Mouse (Mus musculus): ENCODE results near the gene Kif6. TPM values are rescaled to one million over a fixed set of nuclear protein-coding genes. Genes with fewer than 3 reads are reported as not detected.

Kif6 gene
- polyA plus RNA-seq, 1 experiment from 2014 or later: 4.7 TPM

- Histone ChIP-seq H3K36me3 (no peaks in the 10 kb centered on the region), H3K9me3 (no peaks in the 10 kb centered on the region), H3K27ac (no peak overlapping the region), H3K27me3 (no peaks in the 10 kb centered on the region), H3K4me2 (no peak overlapping the region), H3K4me1 (no peaks in the 10 kb centered on the region), H3K4me3 (no peak overlapping the region), H3K9ac (no peak overlapping the region)
- 44% methylated on average over 8 of the region's 8 CpGs for WGBS
- ATAC-seq (ENCODE audit: borderline replicate concordance, extremely low read depth, low FRiP score, low TSS enrichment): no peak
Measured at GRCm38 (mm10) chr17:49633041-49633440, 18.1 kb downstream of the Kif6 start.

- Histone ChIP-seq H3K9me3 (no peaks in the 10 kb centered on the region), H3K27ac (peak overlapping the region; percentile 87), H3K4me1 (peaks cover 9% of the 10 kb centered on the region; the same call in 1 of the 2 replicates), H3K4me3 (no peak overlapping the region), H3K27me3 (no peaks in the 10 kb centered on the region), H3K9ac (no peak overlapping the region), H3K4me2 (peak overlapping the region; percentile 17; the same call in 1 of the 2 replicates), H3K36me3 (no peaks in the 10 kb centered on the region)
- 54% methylated on average over 6 of the region's 6 CpGs for WGBS
- ATAC-seq (ENCODE audit: borderline replicate concordance, extremely low read depth, low FRiP score, low TSS enrichment): peak; percentile 55; the same call in 1 of the 2 replicates
Measured at GRCm38 (mm10) chr17:49641903-49642302, 27.0 kb downstream of the Kif6 start.

DNA sequence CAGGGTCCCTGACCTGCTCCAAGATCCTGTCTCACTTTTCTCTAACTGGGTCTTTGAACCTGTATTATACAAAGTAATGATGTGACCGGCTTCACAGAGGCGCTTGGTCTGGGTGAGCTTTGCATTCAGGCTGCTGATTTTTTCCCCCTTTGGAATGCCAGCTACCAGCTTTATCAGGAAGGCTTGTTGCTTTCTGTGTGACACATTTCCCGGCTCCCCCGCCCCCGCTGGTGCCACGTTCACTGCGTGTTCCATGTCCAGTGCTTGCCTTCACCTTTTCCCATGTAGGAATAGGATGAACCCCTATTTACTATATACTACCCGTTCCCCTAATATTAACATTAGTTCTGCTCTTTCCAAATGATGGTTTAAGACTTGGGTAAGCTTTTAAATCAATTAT is 27.4 kb downstream of the Kif6 start:
- no peak for ATAC-seq (ENCODE audit: borderline replicate concordance, extremely low read depth, low FRiP score, low TSS enrichment)
- no peak overlapping the region for H3K9ac ChIP-seq
- H3K9me3 ChIP-seq: no peaks in the 10 kb centered on the region
- H3K4me1 ChIP-seq: peaks cover 9% of the 10 kb centered on the region; the same call in 1 of the 2 replicates
- no peaks in the 10 kb centered on the region for H3K27me3 ChIP-seq
- 75% methylated on average over 8 of the region's 8 CpGs for WGBS
- peak overlapping the region; percentile 87 for H3K27ac ChIP-seq
- H3K4me2 ChIP-seq: 0 out of 2 replicates have a peak overlapping the region, but pooled peaks have one; percentile 17
- no peak overlapping the region for H3K4me3 ChIP-seq
- no peaks in the 10 kb centered on the region for H3K36me3 ChIP-seq

- no peak overlapping the region for H3K4me2 ChIP-seq
- no peaks in the 10 kb centered on the region for H3K36me3 ChIP-seq
- peak overlapping the region; percentile 87 for H3K27ac ChIP-seq
- no peak for ATAC-seq (ENCODE audit: borderline replicate concordance, extremely low read depth, low FRiP score, low TSS enrichment)
- H3K9ac ChIP-seq: no peak overlapping the region
- H3K9me3 ChIP-seq: no peaks in the 10 kb centered on the region
- peaks cover 9% of the 10 kb centered on the region; the same call in 1 of the 2 replicates for H3K4me1 ChIP-seq
- WGBS: 88% methylated on average over 11 of the region's 11 CpGs
- H3K27me3 ChIP-seq: no peaks in the 10 kb centered on the region
- no peak overlapping the region for H3K4me3 ChIP-seq
Measured at GRCm38 (mm10) chr17:49642889-49643490, 28.1 kb downstream of the Kif6 start.

DNA sequence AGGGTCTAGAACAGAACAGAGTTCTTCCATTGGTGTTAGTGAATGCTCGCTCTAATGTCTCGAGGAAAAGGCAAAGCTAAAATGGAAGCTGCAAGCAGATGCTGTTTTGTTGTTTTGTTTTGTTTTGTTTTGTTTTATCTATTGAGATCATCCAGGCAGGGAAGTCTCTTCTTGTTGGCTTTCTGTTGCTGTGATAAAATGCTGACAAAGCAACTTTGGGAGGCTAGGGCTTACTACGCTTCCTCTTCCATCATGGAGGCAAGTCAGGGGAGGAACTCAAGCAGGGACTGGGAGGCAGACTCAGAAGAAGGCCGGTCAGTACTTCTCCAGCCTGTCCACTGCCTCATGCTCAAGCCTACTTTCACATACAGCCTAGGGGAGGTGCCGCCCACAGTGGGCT is 31.3 kb downstream of the Kif6 start:
- Histone ChIP-seq H3K27me3 (no peaks in the 10 kb centered on the region), H3K4me1 (peaks cover 13% of the 10 kb centered on the region), H3K27ac (no peak overlapping the region), H3K9ac (no peak overlapping the region), H3K4me3 (no peak overlapping the region), H3K9me3 (no peaks in the 10 kb centered on the region; the same call in 1 of the 2 replicates), H3K4me2 (no peak overlapping the region), H3K36me3 (no peaks in the 10 kb centered on the region)
- 97% methylated on average over 5 of the region's 5 CpGs for WGBS
- ATAC-seq (ENCODE audit: borderline replicate concordance, extremely low read depth, low FRiP score, low TSS enrichment): no peak

DNA sequence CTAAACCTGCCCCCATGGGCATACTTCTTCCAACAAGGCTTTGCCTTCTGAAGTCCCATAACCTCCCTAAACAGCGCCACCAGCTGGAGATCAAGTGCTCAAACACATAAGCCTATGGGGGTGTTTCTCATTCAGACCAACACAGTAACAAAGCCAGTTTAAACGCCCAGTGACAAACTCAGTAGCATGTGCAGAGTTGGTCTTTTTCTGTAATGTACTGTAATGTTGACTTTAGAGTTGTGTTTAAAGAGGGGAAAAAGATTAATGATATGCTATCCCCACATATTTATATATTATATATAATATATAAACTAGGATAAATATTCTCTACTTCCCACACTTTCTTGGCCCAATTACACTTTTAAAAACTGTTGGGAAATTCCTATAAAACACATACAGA is 34.0 kb downstream of the Kif6 start:
- Histone ChIP-seq H3K27ac (peak overlapping the region; percentile 71), H3K4me2 (no peak overlapping the region), H3K4me3 (no peak overlapping the region), H3K27me3 (no peaks in the 10 kb centered on the region), H3K9ac (no peak overlapping the region), H3K36me3 (no peaks in the 10 kb centered on the region), H3K4me1 (peaks cover 11% of the 10 kb centered on the region), H3K9me3 (no peaks in the 10 kb centered on the region; the same call in 1 of the 2 replicates)
- ATAC-seq (ENCODE audit: borderline replicate concordance, extremely low read depth, low FRiP score, low TSS enrichment): peak; percentile 39; the same call in 1 of the 2 replicates
- WGBS: 56% methylated on average over 2 of the region's 2 CpGs

DNA sequence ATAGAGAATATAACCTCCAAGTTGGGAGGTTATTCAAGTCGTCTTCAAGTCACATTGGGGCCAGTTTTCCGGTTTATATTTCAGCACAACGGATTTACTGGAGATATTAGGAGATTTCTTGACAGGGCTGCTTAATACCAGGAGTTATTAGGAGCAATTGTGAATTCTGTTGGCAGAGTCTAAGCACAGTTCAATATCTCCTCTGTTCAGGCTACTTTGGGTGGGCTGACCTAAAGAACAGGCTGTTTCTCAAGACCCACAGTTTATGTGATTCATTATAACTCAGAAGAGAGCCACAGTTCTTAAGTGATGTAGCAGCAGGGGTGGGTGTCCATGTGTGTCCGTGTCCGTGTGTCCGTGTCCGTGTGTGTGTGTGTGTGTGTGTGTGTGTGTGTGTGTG is 34.5 kb downstream of the Kif6 start:
- 40% methylated on average over 7 of the region's 7 CpGs for WGBS
- Histone ChIP-seq H3K27me3 (no peaks in the 10 kb centered on the region), H3K36me3 (no peaks in the 10 kb centered on the region), H3K4me1 (peaks cover 11% of the 10 kb centered on the region), H3K4me2 (no peak overlapping the region), H3K9ac (no peak overlapping the region), H3K9me3 (no peaks in the 10 kb centered on the region; the same call in 1 of the 2 replicates), H3K27ac (peak overlapping the region; percentile 64), H3K4me3 (no peak overlapping the region)
- ATAC-seq (ENCODE audit: borderline replicate concordance, extremely low read depth, low FRiP score, low TSS enrichment): peak; percentile 56; the same call in 1 of the 2 replicates

DNA sequence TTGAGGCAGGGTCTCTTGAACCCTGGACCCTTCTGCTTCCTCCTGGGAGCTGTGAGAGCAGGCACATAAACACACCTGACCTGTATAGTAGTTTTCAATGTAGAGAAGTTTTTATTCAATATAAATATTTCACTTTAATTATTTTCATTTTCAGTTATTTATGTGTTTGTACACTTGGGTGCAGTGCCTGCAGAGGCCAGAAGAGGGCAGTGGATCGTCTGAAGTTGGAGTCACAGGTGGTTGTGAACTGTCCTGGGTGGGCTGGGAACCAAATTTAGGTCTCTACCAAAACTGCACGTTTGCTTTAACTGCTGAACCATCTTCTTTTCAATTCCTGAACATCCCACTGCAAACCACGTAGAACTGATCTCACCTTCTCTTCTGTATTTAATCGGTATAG is 35.4 kb downstream of the Kif6 start:
- Histone ChIP-seq H3K4me3 (no peak overlapping the region), H3K9ac (no peak overlapping the region), H3K4me2 (no peak overlapping the region), H3K9me3 (no peaks in the 10 kb centered on the region; the same call in 1 of the 2 replicates), H3K4me1 (peaks cover 11% of the 10 kb centered on the region), H3K27ac (no peak overlapping the region), H3K36me3 (no peaks in the 10 kb centered on the region), H3K27me3 (no peaks in the 10 kb centered on the region)
- WGBS: 85% methylated on average over 4 of the region's 4 CpGs
- ATAC-seq (ENCODE audit: borderline replicate concordance, extremely low read depth, low FRiP score, low TSS enrichment): no peak

- WGBS: 40% methylated on average over 3 of the region's 3 CpGs
- H3K9me3 ChIP-seq: no peaks in the 10 kb centered on the region; the same call in 1 of the 2 replicates
- peak overlapping the region; percentile 20; the same call in 1 of the 2 replicates for H3K27ac ChIP-seq
- H3K4me3 ChIP-seq: no peak overlapping the region
- no peaks in the 10 kb centered on the region for H3K27me3 ChIP-seq
- ATAC-seq (ENCODE audit: borderline replicate concordance, extremely low read depth, low FRiP score, low TSS enrichment): peak; percentile 84
- no peaks in the 10 kb centered on the region for H3K36me3 ChIP-seq
- peaks cover 11% of the 10 kb centered on the region for H3K4me1 ChIP-seq
- H3K4me2 ChIP-seq: no peak overlapping the region
- H3K9ac ChIP-seq: no peak overlapping the region; the same call in 1 of the 2 replicates
Measured at GRCm38 (mm10) chr17:49652357-49652756, 37.4 kb downstream of the Kif6 start.

DNA sequence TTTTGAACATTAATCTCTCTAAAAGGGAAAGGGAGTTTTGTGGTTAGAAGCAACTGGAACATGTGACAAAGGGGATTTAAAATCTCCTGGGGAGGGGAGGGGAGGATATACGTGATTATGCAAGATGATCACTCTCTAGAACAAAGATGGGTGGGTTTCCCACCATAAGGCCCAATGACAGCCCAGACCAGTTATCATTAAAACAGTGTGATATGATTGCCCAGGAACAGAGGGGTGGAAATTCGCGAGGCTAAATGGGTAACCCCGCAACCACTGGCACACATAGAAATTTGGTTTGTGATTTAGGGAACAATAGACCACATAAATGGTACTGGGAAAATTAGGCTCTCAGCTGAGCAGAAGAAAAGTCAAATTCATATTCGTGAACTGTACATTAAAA is 37.9 kb downstream of the Kif6 start:
- H3K27ac ChIP-seq: peak overlapping the region; percentile 20; the same call in 1 of the 2 replicates

GRCm38 (mm10) chr17:49661626-49662025 is 46.7 kb downstream of the Kif6 start:
- Histone ChIP-seq H3K9ac (no peak overlapping the region), H3K27ac (no peak overlapping the region), H3K27me3 (no peaks in the 10 kb centered on the region), H3K9me3 (no peaks in the 10 kb centered on the region), H3K4me3 (no peak overlapping the region), H3K4me2 (no peak overlapping the region), H3K36me3 (no peaks in the 10 kb centered on the region), H3K4me1 (0 out of 2 replicates have a peak, but pooled peaks cover 9% of the 10 kb centered on the region)
- no peak for ATAC-seq (ENCODE audit: borderline replicate concordance, extremely low read depth, low FRiP score, low TSS enrichment)
- 42% methylated on average over 6 of the region's 6 CpGs for WGBS

More for the DNA sequence above, 37.9 kb downstream of the Kif6 start:
- ATAC-seq (ENCODE audit: borderline replicate concordance, extremely low read depth, low FRiP score, low TSS enrichment): peak; percentile 5; the same call in 1 of the 2 replicates
- WGBS: 69% methylated on average over 5 of the region's 5 CpGs
- Histone ChIP-seq H3K4me2 (no peak overlapping the region), H3K27me3 (no peaks in the 10 kb centered on the region), H3K9ac (no peak overlapping the region), H3K36me3 (no peaks in the 10 kb centered on the region), H3K9me3 (no peaks in the 10 kb centered on the region; the same call in 1 of the 2 replicates), H3K4me1 (peaks cover 11% of the 10 kb centered on the region), H3K4me3 (no peak overlapping the region)

DNA sequence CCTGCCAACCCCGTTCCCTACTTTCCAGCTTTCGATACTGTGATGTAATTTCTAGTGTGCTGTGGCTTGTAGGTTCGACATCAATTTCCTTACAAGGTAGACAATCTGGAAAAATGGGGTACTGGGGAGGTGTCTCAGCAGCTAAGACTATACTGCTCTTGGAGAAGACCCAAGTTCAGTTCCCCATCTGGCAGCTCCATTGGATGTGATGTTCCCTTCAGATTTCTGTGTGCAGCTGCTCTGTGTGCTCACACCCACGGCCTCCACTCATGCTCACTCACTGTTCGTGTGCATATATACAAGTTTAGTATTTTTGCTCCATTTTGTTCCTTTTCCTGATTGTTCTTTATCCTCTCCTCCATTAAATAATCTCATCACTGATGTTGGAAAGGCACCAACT is 51.8 kb downstream of the Kif6 start:
- Histone ChIP-seq H3K4me1 (0 out of 2 replicates have a peak, but pooled peaks cover under 1% of the 10 kb centered on the region), H3K27me3 (no peaks in the 10 kb centered on the region), H3K9me3 (no peaks in the 10 kb centered on the region), H3K4me3 (no peak overlapping the region), H3K9ac (no peak overlapping the region), H3K27ac (no peak overlapping the region), H3K4me2 (no peak overlapping the region), H3K36me3 (no peaks in the 10 kb centered on the region)
- WGBS: 85% methylated on average over 5 of the region's 5 CpGs
- no peak for ATAC-seq (ENCODE audit: borderline replicate concordance, extremely low read depth, low FRiP score, low TSS enrichment)

Measured in lung, embryonic 15.5 days (tissue).